Mouse (Mus musculus) kidney, adult 9 months (tissue): ENCODE data around the gene Tmem167b.

Experiments used
- DNase-seq: peaks from one replicate; pipeline ENCODE4 v3.0.0; 2022

The Tmem167b gene

GRCm38 (mm10) chr3:108562133-108562730 is at the start of gene Tmem167b:
Tmem167b (minus strand) TSS chr3:108562466.
- peak; percentile 98 for DNase-seq

GRCm38 (mm10) chr3:108608906-108609305 is 46.6 kb upstream of the Tmem167b start:
- no peak for DNase-seq

- no peak for DNase-seq
Observed at GRCm38 (mm10) chr3:108591530-108592522, 29.6 kb upstream of the Tmem167b start.

- DNase-seq = peak; percentile 97
Observed at GRCm38 (mm10) chr3:108590786-108591529, 28.7 kb upstream of the Tmem167b start, which contains the start of gene Wdr47. Wdr47 (plus strand) TSS chr3:108591279.

- no peak for DNase-seq
Observed at GRCm38 (mm10) chr3:108588446-108588845, 26.2 kb upstream of the Tmem167b start.

GRCm38 (mm10) chr3:108584580-108584979 is 22.3 kb upstream of the Tmem167b start:
- no peak for DNase-seq

GRCm38 (mm10) chr3:108574018-108574417 is 11.8 kb upstream of the Tmem167b start:
- no peak for DNase-seq

- DNase-seq = no peak
Observed at GRCm38 (mm10) chr3:108572309-108573010, 10.2 kb upstream of the Tmem167b start.

- peak; percentile 98 for DNase-seq
Observed at GRCm38 (mm10) chr3:108571443-108572294, 9.4 kb upstream of the Tmem167b start, which contains the start of gene Taf13. Taf13 (plus strand) TSS chr3:108571698.

GRCm38 (mm10) chr3:108570813-108571212 is 8.5 kb upstream of the Tmem167b start:
- DNase-seq = no peak

GRCm38 (mm10) chr3:108569636-108570035 is 7.4 kb upstream of the Tmem167b start:
- DNase-seq = peak; percentile 82

- no peak for DNase-seq
Observed at GRCm38 (mm10) chr3:108567990-108568877, 6.0 kb upstream of the Tmem167b start.

GRCm38 (mm10) chr3:108563309-108563708 is 1.0 kb upstream of the Tmem167b start:
- DNase-seq = peak; percentile 92

- peak; percentile 52 for DNase-seq
Observed at GRCm38 (mm10) chr3:108562777-108563271, 558 bp upstream of the Tmem167b start.

GRCm38 (mm10) chr3:108557888-108558287 is 4.4 kb downstream of the Tmem167b start:
- no peak for DNase-seq

- DNase-seq = peak; percentile 97
Observed at GRCm38 (mm10) chr3:108554587-108555312, 7.5 kb downstream of the Tmem167b start.

- DNase-seq = no peak
Observed at GRCm38 (mm10) chr3:108554111-108554561, 8.1 kb downstream of the Tmem167b start.

- DNase-seq = no peak
Observed at GRCm38 (mm10) chr3:108542299-108542698, 20.0 kb downstream of the Tmem167b start.

- peak; percentile 89 for DNase-seq
Observed at GRCm38 (mm10) chr3:108537303-108537702, 25.0 kb downstream of the Tmem167b start.
